Mouse (Mus musculus) limb, embryonic 15.5 days (tissue): ENCODE data around the gene Cryab. TPM values are rescaled to one million over a fixed set of nuclear protein-coding genes. Genes with fewer than 3 reads are reported as not detected.

Source experiments
- ATAC-seq: fragments of 200-750 bp; cut with Nextera tagmentation; 2 replicates; pipeline ENCODE4 v1.8.0; 2017; ENCODE audit warnings: low read depth, moderate TSS enrichment; ENCODE audit not compliant: insufficient number of reproducible peaks, low FRiP score, low TSS enrichment
- H3K27ac ChIP-seq: fragments of 300-500 bp; sonication (generic); 2 replicates; pipeline ENCODE4 v1.5.1; 2015; ENCODE audit warnings: moderate library complexity, mild to moderate bottlenecking, inconsistent platforms
- H3K27me3 ChIP-seq: fragments of 300-500 bp; sonication (generic); 2 replicates; pipeline ENCODE4 v1.6.1; 2015; ENCODE audit warnings: inconsistent platforms
- H3K36me3 ChIP-seq: fragments of 300-500 bp; sonication (generic); 2 replicates; pipeline ENCODE4 v1.6.1; 2015; ENCODE audit warnings: inconsistent platforms
- H3K4me1 ChIP-seq: fragments of 300-500 bp; sonication (generic); 2 replicates; pipeline ENCODE4 v1.6.1; 2015; ENCODE audit warnings: inconsistent platforms
- H3K4me2 ChIP-seq: fragments of 300-500 bp; sonication (generic); 2 replicates; pipeline ENCODE4 v1.6.1; 2015; ENCODE audit warnings: mild to moderate bottlenecking, inconsistent platforms
- H3K4me3 ChIP-seq: fragments of 300-500 bp; sonication (generic); 2 replicates; pipeline ENCODE4 v1.5.1; 2015; ENCODE audit warnings: mild to moderate bottlenecking, inconsistent platforms
- H3K9ac ChIP-seq: fragments of 300-500 bp; sonication (generic); 2 replicates; pipeline ENCODE4 v1.6.1; 2015; ENCODE audit warnings: inconsistent platforms
- H3K9me3 ChIP-seq: fragments of 300-500 bp; sonication (generic); 2 replicates; pipeline ENCODE4 v1.6.1; 2016; ENCODE audit warnings: inconsistent platforms
- WGBS: fragments of 180-500 bp; shearing (Covaris S2); methylation state at CpG from one replicate; pipeline ENCODE4 v1.1.7; 2015; 5-methylcytosine and 5-hydroxymethylcytosine counted together
- polyA plus RNA-seq: library from polyadenylated mRNA; unstranded; fragments of >200 nt; fragmentation: Nextera tagmentation; extraction: Ambion mirVana; gene quantifications from 2 replicates; pipeline ENCODE4 v1.2.1, GENCODE M21; 2015

Gene Cryab
- polyA plus RNA-seq, 1 experiment from 2014 or later = 123 TPM

DNA sequence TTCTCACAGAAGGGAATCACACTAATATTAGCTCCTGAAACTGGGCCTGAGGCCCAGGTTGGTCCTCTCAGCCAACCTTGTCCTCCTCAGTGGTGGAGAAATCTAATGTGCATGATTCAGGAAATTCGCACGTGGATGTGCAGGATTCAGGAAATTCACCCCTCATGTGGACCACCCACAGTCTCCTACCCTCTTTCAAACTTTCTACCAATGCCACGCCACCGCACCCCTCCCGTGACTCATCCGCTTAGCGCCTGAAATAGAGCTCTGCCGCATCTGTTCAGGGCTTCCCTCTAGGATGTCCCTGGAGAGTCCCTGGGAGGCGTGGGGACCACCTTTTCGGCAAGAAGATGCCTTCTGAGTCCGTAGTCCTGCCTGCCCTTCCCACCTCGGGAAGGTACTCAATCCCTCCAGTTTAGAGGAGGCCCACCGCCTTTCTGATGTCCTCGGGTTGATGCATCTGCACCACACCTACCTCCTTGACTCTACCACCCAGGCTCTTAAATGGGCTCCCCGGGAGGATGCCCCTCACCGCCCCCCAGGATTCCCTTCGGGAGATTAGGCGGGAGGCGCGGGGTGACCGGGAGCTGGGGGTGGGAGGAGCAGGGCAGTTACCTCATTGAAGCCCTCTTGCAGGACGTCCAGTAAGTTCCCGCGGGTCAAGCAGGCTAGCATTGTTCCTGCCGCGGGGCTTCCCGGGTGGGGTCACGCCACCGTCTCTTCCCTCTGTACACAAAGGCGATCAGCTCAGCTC, 23.8 kb upstream of the Cryab start:
- H3K4me3 ChIP-seq = peak overlapping the region; percentile 67
- ATAC-seq = 0 out of 2 replicates have a peak, but pooled peaks have one; percentile 11
- no peaks in the 10 kb centered on the region for H3K9me3 ChIP-seq
- no peaks in the 10 kb centered on the region for H3K36me3 ChIP-seq
- H3K27ac ChIP-seq = peak overlapping the region; percentile 85
- H3K9ac ChIP-seq = peak overlapping the region; percentile 55
- WGBS = 2% methylated on average over 30 of the region's 30 CpGs
- no peaks in the 10 kb centered on the region for H3K27me3 ChIP-seq
- peak overlapping the region; percentile 84 for H3K4me2 ChIP-seq
- peaks cover 47% of the 10 kb centered on the region for H3K4me1 ChIP-seq

DNA sequence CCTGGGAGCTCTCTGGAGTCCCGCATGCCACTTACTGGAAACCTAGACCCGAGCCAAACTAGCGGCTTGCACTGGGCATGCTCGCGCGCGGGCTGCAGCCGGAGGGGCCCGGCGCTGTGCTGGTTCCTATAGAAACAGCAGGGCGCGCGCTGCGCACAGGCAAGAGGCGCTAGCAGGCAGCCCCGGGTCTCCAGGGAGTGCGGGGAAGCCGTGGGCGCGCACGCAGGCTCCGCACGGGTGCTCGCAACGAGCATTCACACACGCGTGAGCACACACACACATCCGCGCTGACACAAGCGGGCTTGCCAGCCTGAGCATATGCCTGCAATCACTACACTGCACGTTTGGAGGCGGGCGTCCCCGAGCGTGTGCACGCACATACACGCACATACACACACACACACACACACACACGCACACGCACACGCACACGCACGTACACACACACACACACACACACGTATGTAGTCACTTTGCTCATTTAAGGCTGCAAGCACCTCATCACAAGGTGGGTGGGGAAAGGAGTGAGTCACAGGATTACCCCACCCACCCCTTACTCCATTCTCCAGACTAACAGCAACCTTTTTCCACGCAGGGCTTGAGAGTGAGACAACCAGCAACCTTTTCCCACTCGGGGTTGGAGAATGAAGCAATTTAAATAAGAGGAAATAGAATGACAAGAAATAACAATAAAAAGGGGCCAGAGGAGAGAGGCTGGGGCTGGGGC, 23.0 kb upstream of the Cryab start:
- H3K9ac ChIP-seq = peak overlapping the region; percentile 55
- peak overlapping the region; percentile 67 for H3K4me3 ChIP-seq
- WGBS = 0% methylated on average over 45 of the region's 45 CpGs
- no peaks in the 10 kb centered on the region for H3K9me3 ChIP-seq
- H3K27ac ChIP-seq = peak overlapping the region; percentile 85
- no peaks in the 10 kb centered on the region for H3K36me3 ChIP-seq
- peak overlapping the region; percentile 84 for H3K4me2 ChIP-seq
- H3K27me3 ChIP-seq = no peaks in the 10 kb centered on the region
- peaks cover 39% of the 10 kb centered on the region for H3K4me1 ChIP-seq
- peak; percentile 88 for ATAC-seq

DNA sequence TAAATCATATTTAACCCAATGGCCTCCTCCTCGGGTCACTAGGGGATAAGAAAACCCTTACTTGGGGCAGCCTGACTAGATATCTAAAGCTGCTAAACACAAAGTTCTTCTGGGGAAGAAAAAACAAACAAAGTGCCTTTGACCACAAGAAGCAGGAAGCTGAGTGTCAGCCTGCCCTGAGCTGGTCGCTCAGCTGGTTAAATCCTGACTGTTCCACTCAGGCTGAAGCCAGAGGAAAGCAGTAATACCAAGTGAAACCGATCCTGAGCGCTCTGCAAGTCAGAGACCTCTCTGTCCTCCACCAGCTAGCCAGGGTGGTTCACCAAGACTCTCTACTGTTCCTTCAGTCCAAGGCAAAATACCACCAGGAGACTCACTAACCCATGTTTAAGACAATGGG, 21.5 kb upstream of the Cryab start:
- H3K27ac ChIP-seq = no peak overlapping the region
- no peaks in the 10 kb centered on the region for H3K27me3 ChIP-seq
- no peaks in the 10 kb centered on the region for H3K9me3 ChIP-seq
- H3K4me2 ChIP-seq = no peak overlapping the region
- H3K9ac ChIP-seq = no peak overlapping the region
- peaks cover 29% of the 10 kb centered on the region for H3K4me1 ChIP-seq
- ATAC-seq = no peak
- H3K4me3 ChIP-seq = no peak overlapping the region
- H3K36me3 ChIP-seq = no peaks in the 10 kb centered on the region
- 48% methylated on average over 4 of the region's 4 CpGs for whole genome bisulfite sequencing

DNA sequence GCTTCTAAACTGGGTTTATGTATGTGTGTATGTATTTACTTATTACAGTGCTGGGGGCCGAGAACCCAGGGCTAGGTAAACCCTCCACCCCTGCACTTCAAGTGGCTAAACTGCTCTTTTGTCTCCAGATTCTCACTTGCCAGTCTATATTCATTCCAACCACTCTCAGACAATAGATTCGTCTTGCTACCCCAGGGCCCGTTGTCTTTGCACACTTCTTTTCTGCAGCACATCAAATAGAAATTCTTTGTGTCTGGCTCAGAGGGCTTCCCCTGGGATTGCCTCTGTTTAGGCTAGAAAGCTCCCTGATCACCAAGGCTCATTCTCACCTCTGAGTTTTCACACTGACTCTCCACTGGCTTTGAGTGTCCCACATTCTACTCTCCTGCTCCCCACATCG, 18.6 kb upstream of the Cryab start:
- ATAC-seq = no peak
- WGBS = 34% methylated on average over 4 of the region's 4 CpGs

DNA sequence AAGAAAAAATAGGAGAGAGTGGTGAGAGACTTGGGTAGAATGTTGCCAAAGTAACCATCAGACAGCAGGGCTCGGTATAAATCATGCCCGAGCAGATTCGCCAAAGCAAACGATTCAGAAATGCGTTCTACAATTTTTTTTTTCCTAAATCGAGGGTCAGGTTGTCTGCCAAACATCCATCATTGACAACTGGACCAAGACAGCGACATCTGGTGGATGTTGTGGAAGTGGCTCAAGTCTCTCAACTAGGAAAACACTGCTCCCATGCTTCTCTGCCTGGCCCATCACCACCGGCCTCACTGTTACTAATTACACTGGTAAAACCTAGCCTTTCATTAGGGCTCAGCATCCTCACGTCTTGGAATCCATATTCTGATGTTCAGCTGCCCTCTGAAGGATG, 16.1 kb upstream of the Cryab start:
- H3K4me1 ChIP-seq = peaks cover 4% of the 10 kb centered on the region; the same call in 1 of the 2 replicates
- no peaks in the 10 kb centered on the region for H3K9me3 ChIP-seq
- ATAC-seq = no peak
- 3% methylated on average over 9 of the region's 9 CpGs for WGBS
- no peak overlapping the region for H3K27ac ChIP-seq
- H3K9ac ChIP-seq = no peak overlapping the region
- H3K36me3 ChIP-seq = no peaks in the 10 kb centered on the region
- peak overlapping the region; percentile 12; the same call in 1 of the 2 replicates for H3K4me2 ChIP-seq
- no peak overlapping the region for H3K4me3 ChIP-seq
- no peaks in the 10 kb centered on the region for H3K27me3 ChIP-seq

More for the DNA sequence above, 18.6 kb upstream of the Cryab start:
- Histone ChIP-seq H3K4me3 (no peak overlapping the region), H3K4me1 (peaks cover 7% of the 10 kb centered on the region), H3K4me2 (no peak overlapping the region), H3K9me3 (no peaks in the 10 kb centered on the region), H3K36me3 (no peaks in the 10 kb centered on the region), H3K27ac (no peak overlapping the region), H3K27me3 (no peaks in the 10 kb centered on the region), H3K9ac (no peak overlapping the region)

DNA sequence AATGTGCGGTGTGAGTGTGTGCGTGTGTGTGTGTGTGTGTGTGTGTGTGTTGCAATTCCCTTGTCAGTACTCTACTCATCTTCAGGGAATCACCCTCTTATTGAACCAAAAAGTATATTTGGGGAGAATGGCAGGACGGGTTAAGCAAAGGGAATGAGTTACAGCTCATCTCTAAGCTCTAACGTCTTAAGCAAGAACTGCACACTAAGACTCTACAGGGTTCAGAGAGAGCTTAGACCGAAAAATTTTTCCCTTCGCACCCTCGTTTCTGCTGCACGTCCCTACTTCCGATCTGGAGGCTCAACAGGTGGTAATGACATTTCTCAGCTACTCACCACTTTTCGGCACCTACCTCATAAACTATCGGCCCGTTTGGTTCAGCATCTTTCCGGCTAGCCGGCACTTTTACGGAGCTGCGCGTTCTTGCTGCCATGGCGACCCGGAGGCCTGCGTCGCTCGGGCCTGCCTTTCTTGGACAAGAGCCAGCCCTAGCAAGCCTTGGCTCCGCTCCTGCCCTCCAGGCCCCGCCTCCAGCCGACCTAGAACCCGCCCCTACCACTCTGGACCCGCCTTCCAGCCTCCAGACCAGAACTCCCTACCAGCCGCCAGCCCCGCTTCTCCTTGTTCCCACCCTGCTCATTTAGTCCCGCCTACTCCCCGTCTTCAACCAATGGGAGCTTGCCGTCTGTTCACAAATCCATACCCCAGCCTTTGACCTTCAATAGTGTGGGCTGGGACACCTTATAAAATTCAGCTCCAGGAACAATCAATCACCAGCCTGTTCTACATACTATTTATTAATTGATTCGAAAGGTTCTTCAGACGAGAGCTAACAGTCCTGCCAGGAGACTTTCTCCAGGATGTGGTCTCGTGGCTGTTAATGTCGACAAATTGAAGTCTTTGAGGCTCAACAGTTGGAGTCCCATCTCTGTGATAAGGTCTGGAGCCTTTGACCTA, 11.9 kb upstream of the Cryab start, which contains the start of gene Dixdc1:
TSS of gene Dixdc1 (minus strand) at position 604 of the 957 bp plus-strand sequence.
- peak within 1 kb of the TSS; percentile 54 for H3K4me2 ChIP-seq
- H3K36me3 ChIP-seq = no peaks in the 10 kb centered on the region
- WGBS = 12% methylated on average over 36 of the region's 36 CpGs
- H3K27ac ChIP-seq = peak within 1 kb of the TSS; percentile 30; the same call in 1 of the 2 replicates
- no peak within 1 kb of the TSS for H3K9ac ChIP-seq
- peaks cover 4% of the 10 kb centered on the region; the same call in 1 of the 2 replicates for H3K4me1 ChIP-seq
- H3K4me3 ChIP-seq = peak within 1 kb of the TSS; percentile 38
- H3K9me3 ChIP-seq = no peaks in the 10 kb centered on the region
- peak; percentile 96 for ATAC-seq
- H3K27me3 ChIP-seq = no peaks in the 10 kb centered on the region

DNA sequence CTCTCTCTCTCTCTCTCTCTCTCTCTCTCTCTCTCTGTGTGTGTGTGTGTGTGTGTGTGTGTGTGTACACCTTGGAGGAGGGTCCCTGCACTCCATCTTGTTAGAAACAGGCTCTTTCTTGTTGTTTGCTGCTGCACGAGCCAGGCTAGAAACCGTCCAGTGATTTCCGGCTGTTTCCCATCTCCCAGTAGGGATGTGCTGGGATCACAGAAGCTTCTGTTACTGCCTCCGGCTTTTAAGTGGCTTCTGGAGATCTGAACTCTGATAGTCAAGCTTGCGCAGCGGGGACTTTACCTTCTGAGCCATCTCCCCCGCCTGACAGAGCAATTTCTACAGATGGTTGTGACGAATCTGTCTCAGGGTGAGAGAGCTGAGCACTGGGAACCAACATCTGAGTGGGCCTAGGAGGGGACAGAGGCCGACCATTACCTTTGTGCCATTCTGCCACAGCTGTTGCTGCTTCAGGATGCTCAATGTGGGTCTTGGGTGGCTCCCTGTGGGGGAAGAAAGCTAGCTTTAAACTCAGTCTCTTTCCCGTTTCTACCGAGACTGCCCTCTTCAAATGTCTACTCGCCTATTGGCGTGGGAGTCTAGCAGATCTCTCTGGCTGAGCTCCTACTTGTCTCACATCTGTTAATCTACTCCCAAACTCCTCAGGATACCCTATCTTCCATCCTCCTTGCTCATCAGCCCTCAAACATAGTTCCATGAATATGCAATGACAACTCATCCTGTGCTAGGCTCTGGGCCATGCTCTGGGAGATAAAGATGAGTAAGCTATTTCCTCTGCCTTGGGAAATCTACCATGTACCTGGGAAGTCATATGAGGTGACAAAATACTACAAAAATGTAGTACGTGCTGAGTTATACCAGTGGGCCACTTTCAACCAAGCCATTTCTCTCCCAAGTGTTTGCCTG, 10.0 kb upstream of the Cryab start:
- H3K9me3 ChIP-seq = no peaks in the 10 kb centered on the region
- WGBS = 83% methylated on average over 14 of the region's 14 CpGs
- no peaks in the 10 kb centered on the region for H3K36me3 ChIP-seq
- H3K27me3 ChIP-seq = no peaks in the 10 kb centered on the region
- no peak for ATAC-seq
- no peak overlapping the region for H3K9ac ChIP-seq
- H3K4me3 ChIP-seq = no peak overlapping the region
- H3K4me1 ChIP-seq = peaks cover 7% of the 10 kb centered on the region; the same call in 1 of the 2 replicates
- no peak overlapping the region for H3K4me2 ChIP-seq
- H3K27ac ChIP-seq = no peak overlapping the region

DNA sequence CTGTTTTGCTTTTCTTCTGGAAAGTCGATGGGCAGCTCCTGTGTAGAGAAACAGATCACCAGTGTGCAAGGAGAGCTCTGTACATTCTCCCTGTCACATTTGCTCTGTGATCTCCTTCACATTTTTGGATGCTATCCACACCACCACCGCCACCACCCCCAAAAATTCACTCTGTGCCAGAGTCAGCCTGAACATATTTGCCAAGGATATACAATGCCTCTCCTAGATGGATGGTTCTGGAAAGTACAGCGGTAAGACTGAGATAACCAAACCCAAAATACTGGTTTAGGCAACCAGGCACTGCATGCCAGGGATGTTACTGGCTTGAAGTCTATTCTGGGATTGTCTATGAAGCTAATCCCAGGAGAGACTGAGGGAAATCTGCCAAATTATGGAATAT, 8.9 kb upstream of the Cryab start:
- Histone ChIP-seq H3K4me2 (no peak overlapping the region), H3K4me1 (peaks cover 14% of the 10 kb centered on the region; the same call in 1 of the 2 replicates), H3K36me3 (no peaks in the 10 kb centered on the region), H3K4me3 (no peak overlapping the region), H3K9ac (no peak overlapping the region), H3K9me3 (no peaks in the 10 kb centered on the region), H3K27ac (no peak overlapping the region), H3K27me3 (no peaks in the 10 kb centered on the region)
- no peak for ATAC-seq
- 85% methylated on average over 3 of the region's 3 CpGs for WGBS

DNA sequence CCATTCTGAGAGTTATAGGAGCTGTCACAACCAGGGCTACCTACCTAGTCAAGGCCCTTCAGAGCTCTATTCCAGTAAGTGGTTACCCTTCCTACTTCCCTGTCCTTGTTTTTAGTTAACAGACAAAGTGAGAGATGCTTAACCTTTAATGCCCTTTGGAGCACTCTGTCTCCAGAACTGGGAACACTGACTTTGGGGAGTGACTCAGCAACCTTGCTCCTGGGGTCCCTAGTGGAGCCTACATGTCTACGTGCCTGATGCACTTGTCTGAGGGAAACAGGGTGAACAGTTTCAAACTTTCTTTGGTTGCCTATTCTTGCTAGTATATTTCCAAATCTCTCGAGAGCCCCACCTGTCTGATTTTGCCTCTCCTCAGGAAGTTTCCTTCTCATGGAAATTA, 8.4 kb upstream of the Cryab start:
- 64% methylated on average over 2 of the region's 2 CpGs for WGBS
- H3K4me3 ChIP-seq = no peak overlapping the region
- H3K9ac ChIP-seq = no peak overlapping the region
- H3K36me3 ChIP-seq = no peaks in the 10 kb centered on the region
- no peaks in the 10 kb centered on the region for H3K9me3 ChIP-seq
- no peak overlapping the region for H3K4me2 ChIP-seq
- no peak for ATAC-seq
- H3K4me1 ChIP-seq = peaks cover 14% of the 10 kb centered on the region; the same call in 1 of the 2 replicates
- no peaks in the 10 kb centered on the region for H3K27me3 ChIP-seq
- no peak overlapping the region for H3K27ac ChIP-seq

DNA sequence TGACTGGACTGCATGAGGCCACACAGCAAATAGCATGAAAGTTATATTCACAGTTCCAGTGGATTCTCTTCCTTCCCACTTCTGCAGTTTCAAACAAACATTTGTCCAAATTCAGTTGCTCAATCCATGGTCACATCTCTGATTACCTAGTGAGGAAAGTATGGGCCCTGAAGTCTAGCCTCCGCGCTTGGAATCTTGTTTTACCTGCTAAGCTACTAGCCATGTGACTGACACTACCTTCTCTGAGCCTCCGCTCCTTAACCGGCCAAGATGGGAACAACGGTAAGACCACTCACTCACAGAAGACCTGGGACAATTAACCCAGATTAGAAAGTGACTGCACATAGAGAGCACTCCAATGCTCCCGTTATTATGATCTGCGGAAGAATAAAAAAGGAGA, 5.3 kb upstream of the Cryab start:
- WGBS = 13% methylated on average over 7 of the region's 7 CpGs
- no peak for ATAC-seq
- Histone ChIP-seq H3K27me3 (no peaks in the 10 kb centered on the region), H3K4me3 (peak overlapping the region; percentile 31), H3K9ac (peak overlapping the region; percentile 8; the same call in 1 of the 2 replicates), H3K4me2 (peak overlapping the region; percentile 45), H3K9me3 (no peaks in the 10 kb centered on the region), H3K27ac (peak overlapping the region; percentile 5; the same call in 1 of the 2 replicates), H3K36me3 (no peaks in the 10 kb centered on the region), H3K4me1 (peaks cover 10% of the 10 kb centered on the region; the same call in 1 of the 2 replicates)
